Mouse (Mus musculus) lung, adult 2 months (tissue): ENCODE measurements around the gene Mlc1. TPM values are rescaled to one million over a fixed set of nuclear protein-coding genes. Genes with fewer than 3 reads are reported as not detected.

ENCODE experiments used
- DNase-seq: peaks from one replicate; pipeline ENCODE4 v3.0.0; 2022
- H3K4me1 ChIP-seq: fragments of 200-500 bp; 2 replicates; pipeline ENCODE4 v1.6.1; 2011; ENCODE audit warnings: low read length; ENCODE audit not compliant: control insufficient read depth, insufficient read depth
- H3K4me3 ChIP-seq: fragments of 200-500 bp; replicated peaks from 2 replicates; pipeline ENCODE3; 2011; ENCODE audit warnings: low read depth, mild to moderate bottlenecking, control low read depth, low read length; ENCODE audit errors: extremely low read depth
- CTCF ChIP-seq: fragments of 200-500 bp; IDR thresholded peaks from 2 replicates; pipeline ENCODE4 v1.5.1; 2011; ENCODE audit warnings: mild to moderate bottlenecking, low read length, control low read depth; ENCODE audit not compliant: insufficient read depth
- POLR2A ChIP-seq: fragments of 200-500 bp; IDR thresholded peaks from 2 replicates; pipeline ENCODE4 v1.6.1; 2011; ENCODE audit warnings: low read depth, mild to moderate bottlenecking, control low read depth, low read length, borderline replicate concordance; ENCODE audit errors: extremely low read depth
- WGBS: fragments of 180-500 bp; shearing (Covaris S2); methylation state at CpG from one replicate; pipeline ENCODE4 v1.1.7; 2018; 5-methylcytosine and 5-hydroxymethylcytosine counted together
- polyA plus RNA-seq: library from polyadenylated mRNA; depleted of rRNA; stranded (reverse); fragments of >200 nt; gene quantifications from 2 replicates; pipeline ENCODE4 v1.2.3, GENCODE M21; 2012

Gene Mlc1
- polyA plus RNA-seq, 1 experiment: 29.5 TPM

GRCm38 (mm10) chr15:88982534-88983079 lies 3.8 kb upstream of the Mlc1 start, which contains the start of gene Mov10l1:
Gene Mov10l1, plus strand, starts transcription at chr15:88982909.
- H3K4me1 ChIP-seq: no peaks in the 10 kb centered on the region
- TF ChIP-seq POLR2A (no peak), CTCF (no peak)
- WGBS: 92% methylated on average over 31 of the region's 31 CpGs
- DNase-seq: no peak
- H3K4me3 ChIP-seq: no peak within 1 kb of the TSS

GRCm38 (mm10) chr15:88979138-88979446 lies 285 bp upstream of the Mlc1 start:
- WGBS: 52% methylated on average over 3 of the region's 3 CpGs
- no peak for DNase-seq
- H3K4me3 ChIP-seq: no peak overlapping the region
- no peaks in the 10 kb centered on the region for H3K4me1 ChIP-seq
- TF ChIP-seq CTCF: no peak
- no peak for TF ChIP-seq POLR2A

- WGBS: 88% methylated on average over 4 of the region's 4 CpGs
- no peak for DNase-seq
- no peaks in the 10 kb centered on the region for H3K4me1 ChIP-seq
- no peak overlapping the region for H3K4me3 ChIP-seq
- TF ChIP-seq POLR2A: no peak
- no peak for TF ChIP-seq CTCF
Observed at GRCm38 (mm10) chr15:88972300-88972699, 6.5 kb downstream of the Mlc1 start.

DNA sequence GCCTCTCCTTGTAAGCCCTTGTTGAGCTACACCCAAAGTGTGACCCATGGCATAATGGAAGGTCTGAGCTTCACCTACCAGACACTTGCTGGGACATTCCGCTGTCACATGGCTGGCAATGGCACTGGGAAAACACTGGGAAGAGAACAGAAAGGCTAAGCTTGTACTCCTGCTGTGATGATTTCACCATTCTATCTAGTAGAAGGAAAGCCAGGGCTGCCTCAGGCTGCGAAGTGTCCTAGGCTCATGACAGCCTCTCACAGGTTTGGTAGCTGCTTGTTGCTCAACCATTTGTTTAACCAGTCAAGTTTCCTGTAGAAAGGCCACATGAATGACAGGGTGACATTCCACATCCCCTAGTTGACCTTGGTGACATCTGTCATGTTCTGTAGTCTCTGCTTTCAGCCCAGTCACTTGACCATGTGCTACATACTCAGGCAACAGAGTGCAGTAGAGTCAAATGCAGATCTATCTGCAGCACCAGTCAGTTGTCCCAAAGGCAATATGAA lies 14.7 kb downstream of the Mlc1 start:
- TF ChIP-seq CTCF (no peak), POLR2A (no peak)
- DNase-seq: no peak
- Histone ChIP-seq H3K4me3 (no peak overlapping the region), H3K4me1 (no peaks in the 10 kb centered on the region)
- 76% methylated on average over 2 of the region's 2 CpGs for WGBS

- DNase-seq: no peak
- Histone ChIP-seq H3K4me3 (no peak overlapping the region), H3K4me1 (0 out of 2 replicates have a peak, but pooled peaks cover 2% of the 10 kb centered on the region)
- TF ChIP-seq POLR2A: no peak
- TF ChIP-seq CTCF: no peak
- WGBS: 73% methylated on average over 4 of the region's 4 CpGs
Observed at GRCm38 (mm10) chr15:88957522-88957921, 21.3 kb downstream of the Mlc1 start.

DNA sequence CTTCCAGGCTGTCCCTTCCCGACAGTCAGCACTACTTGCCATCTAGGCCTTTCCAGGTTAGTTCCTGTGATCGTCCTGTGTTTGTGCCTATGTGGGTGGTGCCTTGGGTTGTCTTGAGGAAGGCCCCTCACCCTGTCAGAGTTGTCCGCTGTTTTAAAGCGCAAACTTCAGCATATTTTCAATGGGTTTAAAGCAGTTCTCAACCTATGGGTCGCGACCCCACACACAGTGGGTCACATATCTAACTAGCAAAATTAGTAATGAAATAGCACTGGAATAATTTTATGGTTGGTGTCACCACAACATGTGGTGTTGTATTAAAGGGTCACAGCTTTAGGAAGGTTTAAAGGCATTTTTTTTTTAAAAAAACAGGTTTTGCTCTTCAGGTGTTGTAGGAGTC lies 23.5 kb downstream of the Mlc1 start:
- 87% methylated on average over 6 of the region's 6 CpGs for WGBS
- Histone ChIP-seq H3K4me1 (0 out of 2 replicates have a peak, but pooled peaks cover 2% of the 10 kb centered on the region), H3K4me3 (no peak overlapping the region)
- DNase-seq: no peak
- TF ChIP-seq POLR2A: no peak
- TF ChIP-seq CTCF: no peak

- Histone ChIP-seq H3K4me3 (no peak within 1 kb of the TSS), H3K4me1 (0 out of 2 replicates have a peak, but pooled peaks cover 2% of the 10 kb centered on the region)
- TF ChIP-seq CTCF (no peak), POLR2A (no peak)
- DNase-seq: peak; percentile 15
- WGBS: 8% methylated on average over 53 of the region's 53 CpGs
Observed at GRCm38 (mm10) chr15:88954368-88955072, 24.3 kb downstream of the Mlc1 start, which contains the start of gene Ttll8. Gene Ttll8, minus strand, starts transcription at chr15:88954418.

DNA sequence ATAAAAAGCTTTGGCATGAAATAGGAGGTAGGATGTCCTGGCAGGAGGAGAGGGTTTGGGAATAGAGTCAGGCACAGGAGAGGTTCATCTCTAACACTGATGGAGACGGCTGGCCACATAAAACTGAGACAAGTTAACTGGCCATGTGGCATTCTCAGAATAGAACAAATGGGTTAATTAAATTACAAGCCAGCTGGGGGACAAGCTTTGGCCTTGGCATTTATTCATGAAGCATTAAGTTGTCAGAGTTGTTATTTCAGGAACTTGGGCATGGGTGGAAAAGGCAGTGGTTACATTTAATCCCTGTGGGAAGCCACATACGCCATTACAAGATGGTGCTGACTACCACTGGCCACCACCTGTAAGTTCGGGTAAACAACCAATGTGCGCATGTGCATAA lies 27.6 kb downstream of the Mlc1 start:
- H3K4me3 ChIP-seq: no peak overlapping the region
- no peak for DNase-seq
- H3K4me1 ChIP-seq: 0 out of 2 replicates have a peak, but pooled peaks cover 2% of the 10 kb centered on the region
- WGBS: 84% methylated on average over 4 of the region's 4 CpGs
- TF ChIP-seq POLR2A (no peak), CTCF (no peak)

DNA sequence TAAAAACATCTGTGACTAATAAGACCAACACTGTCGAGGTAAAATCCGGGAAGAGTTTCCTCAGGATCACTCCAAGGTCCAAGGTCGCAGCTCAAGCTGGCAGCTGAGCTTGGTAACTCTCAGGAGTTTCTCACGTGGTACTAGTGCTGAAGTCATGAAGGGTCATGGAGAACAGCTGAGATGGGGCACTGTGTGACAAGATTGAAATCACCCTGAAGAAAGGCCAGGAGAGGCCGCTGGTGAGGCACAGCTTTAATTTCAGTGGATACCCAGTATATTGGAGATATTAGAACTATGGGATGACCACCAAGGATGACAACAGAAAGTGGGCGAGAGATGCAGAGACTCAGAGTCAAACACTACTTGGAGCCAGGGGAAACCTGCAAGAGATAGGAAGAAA lies 32.0 kb downstream of the Mlc1 start:
- Histone ChIP-seq H3K4me3 (no peak overlapping the region), H3K4me1 (peaks cover 3% of the 10 kb centered on the region; the same call in 1 of the 2 replicates)
- DNase-seq: no peak
- 37% methylated on average over 6 of the region's 6 CpGs for WGBS
- TF ChIP-seq POLR2A (no peak), CTCF (peak; percentile 16; the same call in 1 of the 2 replicates)
